Mouse (Mus musculus): ENCODE results near the gene Filip1.
"Not testable (repeated sequence)": the region's sequence is repeated elsewhere in the genome, so short reads cannot be mapped to it uniquely, and the experiment has no call there.

GRCm38 (mm10) chr9:80025347-80025746, 12.7 kb upstream of the Filip1 start:
- not testable (repeated sequence) for TF ChIP-seq POLR2A (IDR thresholded peaks at IDR 0.05; ENCODE audit: borderline replicate concordance, extremely low read depth, insufficient read depth, insufficient read length, poor library complexity, severe bottlenecking); CTCF (IDR thresholded peaks at IDR 0.05; ENCODE audit: borderline replicate concordance, extremely low read depth, insufficient read depth, insufficient read length)

All from brain, embryonic 14.5 days (tissue).